Mouse (Mus musculus) lung, adult 2 months (tissue): ENCODE data around the gene 4930412O13Rik.

Experiments
- CTCF ChIP-seq: fragments of 200-500 bp; IDR thresholded peaks from 2 replicates; pipeline ENCODE4 v1.5.1; 2011; ENCODE audit warnings: mild to moderate bottlenecking, low read length, control low read depth; ENCODE audit not compliant: insufficient read depth
- POLR2A ChIP-seq: fragments of 200-500 bp; IDR thresholded peaks from 2 replicates; pipeline ENCODE4 v1.6.1; 2011; ENCODE audit warnings: low read depth, mild to moderate bottlenecking, control low read depth, low read length, borderline replicate concordance; ENCODE audit errors: extremely low read depth

- no peak for TF ChIP-seq CTCF
- no peak for TF ChIP-seq POLR2A
These were observed 5.8 kb upstream of the 4930412O13Rik start for GRCm38 (mm10) chr2:9875220-9875619.
